Mouse (Mus musculus): ENCODE measurements at regions not wholly inside any gene's neighbourhood (a gene's known extent, or its start where the extent isn't known, plus 50 kb on each side); places are given as distances from the start of the nearest gene placed in this dataset.
A peak's percentile ranks its signal among the peaks of the same experiment; 100 is the strongest.

GRCm38 (mm10) chr14:60528520-60528919, 105.3 kb upstream of the Spata13 start:
- Histone ChIP-seq H3K4me3 (no peak overlapping the region), H3K4me1 (peaks cover 42% of the 10 kb centered on the region), H3K9me3 (peaks cover 8% of the 10 kb centered on the region; the same call in 1 of the 2 replicates), H3K36me3 (replicated peaks) (peaks cover 6% of the 10 kb centered on the region), H3K27me3 (ENCODE audit: poor library complexity, severe bottlenecking) (no peaks in the 10 kb centered on the region), H3K27ac (no peak overlapping the region)
- DNase-seq (ENCODE audit: extremely low spot score, low spot score), result no peak
- WGBS, result 88% methylated on average over 7 of the region's 7 CpGs

- Histone ChIP-seq H3K4me1 (peaks cover 47% of the 10 kb centered on the region), H3K4me3 (no peak overlapping the region), H3K27me3 (ENCODE audit: poor library complexity, severe bottlenecking) (no peaks in the 10 kb centered on the region), H3K36me3 (replicated peaks) (peaks cover 6% of the 10 kb centered on the region), H3K27ac (peak overlapping the region; percentile 77), H3K9me3 (peaks cover 8% of the 10 kb centered on the region; the same call in 1 of the 2 replicates)
- WGBS, result 86% methylated on average over 3 of the region's 3 CpGs
- DNase-seq (ENCODE audit: extremely low spot score, low spot score), result no peak
Measured at GRCm38 (mm10) chr14:60529022-60529421, 104.8 kb upstream of the Spata13 start.

- peak overlapping the region; percentile 77 for H3K27ac ChIP-seq
Measured at GRCm38 (mm10) chr14:60529646-60530347, 104.0 kb upstream of the Spata13 start.

GRCm38 (mm10) chr14:60530348-60530711, 103.5 kb upstream of the Spata13 start:
- no peak for DNase-seq (ENCODE audit: extremely low spot score, low spot score)
- 41% methylated on average over 6 of the region's 6 CpGs for WGBS
- H3K27me3 ChIP-seq (ENCODE audit: poor library complexity, severe bottlenecking), result no peaks in the 10 kb centered on the region
- peaks cover 6% of the 10 kb centered on the region for H3K36me3 ChIP-seq (replicated peaks)
- H3K27ac ChIP-seq, result peak overlapping the region; percentile 77
- peaks cover 8% of the 10 kb centered on the region; the same call in 1 of the 2 replicates for H3K9me3 ChIP-seq
- H3K4me3 ChIP-seq, result no peak overlapping the region
- peaks cover 58% of the 10 kb centered on the region for H3K4me1 ChIP-seq

More at GRCm38 (mm10) chr14:60529646-60530347, 104.0 kb upstream of the Spata13 start:
- Histone ChIP-seq H3K36me3 (replicated peaks) (peaks cover 6% of the 10 kb centered on the region), H3K27me3 (ENCODE audit: poor library complexity, severe bottlenecking) (no peaks in the 10 kb centered on the region), H3K9me3 (peaks cover 8% of the 10 kb centered on the region; the same call in 1 of the 2 replicates), H3K4me3 (no peak overlapping the region), H3K4me1 (peaks cover 54% of the 10 kb centered on the region)
- WGBS, result 53% methylated on average over 7 of the region's 7 CpGs
- DNase-seq (ENCODE audit: extremely low spot score, low spot score), result no peak

GRCm38 (mm10) chr14:60530973-60531372, 102.8 kb upstream of the Spata13 start:
- Histone ChIP-seq H3K4me3 (no peak overlapping the region), H3K36me3 (replicated peaks) (peaks cover 6% of the 10 kb centered on the region), H3K27me3 (ENCODE audit: poor library complexity, severe bottlenecking) (no peaks in the 10 kb centered on the region), H3K27ac (no peak overlapping the region; the same call in 1 of the 2 replicates), H3K4me1 (peaks cover 51% of the 10 kb centered on the region), H3K9me3 (peaks cover 8% of the 10 kb centered on the region; the same call in 1 of the 2 replicates)
- WGBS, result 90% methylated on average over 5 of the region's 5 CpGs
- DNase-seq (ENCODE audit: extremely low spot score, low spot score), result no peak

GRCm38 (mm10) chr14:60531766-60532165, 102.0 kb upstream of the Spata13 start:
- H3K4me1 ChIP-seq, result peaks cover 50% of the 10 kb centered on the region
- H3K27me3 ChIP-seq (ENCODE audit: poor library complexity, severe bottlenecking), result no peaks in the 10 kb centered on the region
- no peak overlapping the region for H3K4me3 ChIP-seq
- H3K27ac ChIP-seq, result no peak overlapping the region
- peaks cover 6% of the 10 kb centered on the region for H3K36me3 ChIP-seq (replicated peaks)
- H3K9me3 ChIP-seq, result peaks cover 8% of the 10 kb centered on the region; the same call in 1 of the 2 replicates
- DNase-seq (ENCODE audit: extremely low spot score, low spot score), result no peak

GRCm38 (mm10) chr14:60533452-60534224, 100.2 kb upstream of the Spata13 start:
- peak; percentile 46 for DNase-seq (ENCODE audit: extremely low spot score, low spot score)
- peaks cover 8% of the 10 kb centered on the region; the same call in 1 of the 2 replicates for H3K9me3 ChIP-seq
- H3K36me3 ChIP-seq (replicated peaks), result peaks cover 11% of the 10 kb centered on the region
- no peaks in the 10 kb centered on the region for H3K27me3 ChIP-seq (ENCODE audit: poor library complexity, severe bottlenecking)
- H3K4me1 ChIP-seq, result peaks cover 50% of the 10 kb centered on the region
- peak overlapping the region; percentile 78 for H3K27ac ChIP-seq
- H3K4me3 ChIP-seq, result peak overlapping the region; percentile 16; the same call in 1 of the 2 replicates
- 34% methylated on average over 23 of the region's 23 CpGs for WGBS

GRCm38 (mm10) chr14:60539040-60539439, 94.8 kb upstream of the Spata13 start:
- no peak overlapping the region for H3K4me3 ChIP-seq
- peaks cover 12% of the 10 kb centered on the region for H3K36me3 ChIP-seq (replicated peaks)
- H3K4me1 ChIP-seq, result peaks cover 11% of the 10 kb centered on the region
- H3K27me3 ChIP-seq (ENCODE audit: poor library complexity, severe bottlenecking), result no peaks in the 10 kb centered on the region
- DNase-seq (ENCODE audit: extremely low spot score, low spot score), result no peak
- H3K9me3 ChIP-seq, result peaks cover 5% of the 10 kb centered on the region; the same call in 1 of the 2 replicates
- 91% methylated on average over 2 of the region's 2 CpGs for WGBS
- no peak overlapping the region for H3K27ac ChIP-seq

GRCm38 (mm10) chr14:60540111-60540510, 93.7 kb upstream of the Spata13 start:
- Histone ChIP-seq H3K9me3 (peaks cover 5% of the 10 kb centered on the region; the same call in 1 of the 2 replicates), H3K27ac (peak overlapping the region; percentile 31; the same call in 1 of the 2 replicates), H3K4me3 (no peak overlapping the region), H3K27me3 (ENCODE audit: poor library complexity, severe bottlenecking) (no peaks in the 10 kb centered on the region), H3K36me3 (replicated peaks) (peaks cover 12% of the 10 kb centered on the region), H3K4me1 (peaks cover under 1% of the 10 kb centered on the region; the same call in 1 of the 2 replicates)
- WGBS, result 94% methylated on average over 4 of the region's 4 CpGs
- no peak for DNase-seq (ENCODE audit: extremely low spot score, low spot score)

- 83% methylated on average over 5 of the region's 5 CpGs for WGBS
- no peak overlapping the region for H3K4me3 ChIP-seq
- no peaks in the 10 kb centered on the region for H3K27me3 ChIP-seq (ENCODE audit: poor library complexity, severe bottlenecking)
Measured at GRCm38 (mm10) chr14:60541596-60541995, 92.2 kb upstream of the Spata13 start.

GRCm38 (mm10) chr14:60544767-60545166, 89.0 kb upstream of the Spata13 start:
- Histone ChIP-seq H3K27ac (no peak overlapping the region), H3K4me1 (no peaks in the 10 kb centered on the region), H3K9me3 (peaks cover 5% of the 10 kb centered on the region; the same call in 1 of the 2 replicates), H3K27me3 (ENCODE audit: poor library complexity, severe bottlenecking) (no peaks in the 10 kb centered on the region), H3K36me3 (replicated peaks) (peaks cover 7% of the 10 kb centered on the region), H3K4me3 (no peak overlapping the region)
- no peak for DNase-seq (ENCODE audit: extremely low spot score, low spot score)

More at GRCm38 (mm10) chr14:60541596-60541995, 92.2 kb upstream of the Spata13 start:
- H3K4me1 ChIP-seq, result no peaks in the 10 kb centered on the region; the same call in 1 of the 2 replicates
- peaks cover 5% of the 10 kb centered on the region; the same call in 1 of the 2 replicates for H3K9me3 ChIP-seq
- no peak for DNase-seq (ENCODE audit: extremely low spot score, low spot score)
- peaks cover 12% of the 10 kb centered on the region for H3K36me3 ChIP-seq (replicated peaks)
- no peak overlapping the region for H3K27ac ChIP-seq

GRCm38 (mm10) chr14:60554222-60554740, 79.5 kb upstream of the Spata13 start:
- WGBS, result 2% methylated on average over 6 of the region's 6 CpGs
- Histone ChIP-seq H3K4me3 (peak overlapping the region; percentile 31), H3K36me3 (replicated peaks) (no peaks in the 10 kb centered on the region), H3K27me3 (ENCODE audit: poor library complexity, severe bottlenecking) (no peaks in the 10 kb centered on the region), H3K27ac (peak overlapping the region; percentile 93), H3K4me1 (peaks cover 62% of the 10 kb centered on the region), H3K9me3 (no peaks in the 10 kb centered on the region)
- peak; percentile 85 for DNase-seq (ENCODE audit: extremely low spot score, low spot score)
